Mouse (Mus musculus) forebrain, embryonic 15.5 days (tissue): ENCODE data around the gene Mamdc2. TPM values are rescaled to one million over a fixed set of nuclear protein-coding genes. Genes with fewer than 3 reads are reported as not detected.

Experiments
- ATAC-seq: fragments of 200-750 bp; cut with Nextera tagmentation; replicated peaks from 2 replicates; pipeline ENCODE4 v1.8.0; 2017; ENCODE audit warnings: mild to moderate bottlenecking, moderate TSS enrichment, moderate library complexity
- H3K27ac ChIP-seq: fragments of 300-500 bp; sonication (generic); replicated peaks from 2 replicates; pipeline ENCODE4 v1.5.1; 2015; ENCODE audit warnings: mild to moderate bottlenecking, inconsistent platforms
- H3K27me3 ChIP-seq: fragments of 300-500 bp; sonication (generic); 2 replicates; pipeline ENCODE4 v1.6.1; 2015; ENCODE audit warnings: inconsistent platforms
- H3K36me3 ChIP-seq: fragments of 300-500 bp; sonication (generic); 2 replicates; pipeline ENCODE4 v1.6.1; 2015; ENCODE audit warnings: mild to moderate bottlenecking, inconsistent platforms
- H3K4me1 ChIP-seq: fragments of 300-500 bp; sonication (generic); 2 replicates; pipeline ENCODE4 v1.6.1; 2015; ENCODE audit warnings: inconsistent platforms
- H3K4me2 ChIP-seq: fragments of 300-500 bp; sonication (generic); replicated peaks from 2 replicates; pipeline ENCODE4 v1.6.1; 2015; ENCODE audit warnings: mild to moderate bottlenecking, inconsistent platforms
- H3K4me3 ChIP-seq: fragments of 300-500 bp; sonication (generic); 2 replicates; pipeline ENCODE4 v1.5.1; 2015; ENCODE audit warnings: mild to moderate bottlenecking, inconsistent platforms
- H3K9ac ChIP-seq: fragments of 300-500 bp; sonication (generic); replicated peaks from 2 replicates; pipeline ENCODE4 v1.6.1; 2015; ENCODE audit warnings: mild to moderate bottlenecking, inconsistent platforms
- H3K9me3 ChIP-seq: fragments of 300-500 bp; sonication (generic); 2 replicates; pipeline ENCODE4 v1.6.1; 2016; ENCODE audit warnings: inconsistent platforms
- WGBS: fragments of 180-500 bp; shearing (Covaris S2); methylation state at CpG from one replicate; pipeline ENCODE4 v1.1.7; 2015; ENCODE audit warnings: mixed read lengths; 5-methylcytosine and 5-hydroxymethylcytosine counted together
- polyA plus RNA-seq: library from polyadenylated mRNA; unstranded; fragments of >200 nt; fragmentation: Nextera tagmentation; extraction: Ambion mirVana; gene quantifications from 2 replicates; pipeline ENCODE4 v1.2.1, GENCODE M21; 2015

The Mamdc2 gene
- polyA plus RNA-seq, 1 experiment from 2014 or later: 1.2 TPM

- WGBS: 91% methylated on average over 4 of the region's 4 CpGs
- Histone ChIP-seq H3K36me3 (no peaks in the 10 kb centered on the region), H3K4me1 (no peaks in the 10 kb centered on the region), H3K27me3 (no peaks in the 10 kb centered on the region), H3K9me3 (no peaks in the 10 kb centered on the region), H3K4me3 (no peak overlapping the region), H3K27ac (no peak overlapping the region), H3K4me2 (no peak overlapping the region), H3K9ac (no peak overlapping the region)
- ATAC-seq: no peak
These were observed 37.9 kb downstream of the Mamdc2 start for GRCm38 (mm10) chr19:23410328-23410727.

- H3K4me3 ChIP-seq: no peak overlapping the region
- ATAC-seq: peak; percentile 90
- no peaks in the 10 kb centered on the region for H3K36me3 ChIP-seq
- no peak overlapping the region for H3K27ac ChIP-seq
- no peak overlapping the region for H3K4me2 ChIP-seq
- H3K9me3 ChIP-seq: no peaks in the 10 kb centered on the region
- no peaks in the 10 kb centered on the region for H3K27me3 ChIP-seq
- WGBS: 33% methylated on average over 12 of the region's 12 CpGs
- H3K9ac ChIP-seq: no peak overlapping the region
- peaks cover 8% of the 10 kb centered on the region for H3K4me1 ChIP-seq
These were observed 46.6 kb downstream of the Mamdc2 start for GRCm38 (mm10) chr19:23401469-23402135.

GRCm38 (mm10) chr19:23400485-23400884 is 47.8 kb downstream of the Mamdc2 start:
- 61% methylated on average over 5 of the region's 5 CpGs for WGBS

GRCm38 (mm10) chr19:23395956-23396355 is 52.3 kb downstream of the Mamdc2 start:
- H3K4me3 ChIP-seq: no peak overlapping the region
- H3K9ac ChIP-seq: no peak overlapping the region
- 58% methylated on average over 2 of the region's 2 CpGs for WGBS
- H3K4me2 ChIP-seq: no peak overlapping the region
- no peak overlapping the region for H3K27ac ChIP-seq
- no peaks in the 10 kb centered on the region for H3K27me3 ChIP-seq
- no peaks in the 10 kb centered on the region for H3K9me3 ChIP-seq
- no peaks in the 10 kb centered on the region for H3K4me1 ChIP-seq
- H3K36me3 ChIP-seq: no peaks in the 10 kb centered on the region
- no peak for ATAC-seq

More at GRCm38 (mm10) chr19:23400485-23400884, 47.8 kb downstream of the Mamdc2 start:
- H3K9ac ChIP-seq: no peak overlapping the region
- no peaks in the 10 kb centered on the region for H3K27me3 ChIP-seq
- ATAC-seq: no peak
- H3K4me3 ChIP-seq: no peak overlapping the region
- H3K27ac ChIP-seq: no peak overlapping the region
- H3K4me1 ChIP-seq: peaks cover 8% of the 10 kb centered on the region
- no peaks in the 10 kb centered on the region for H3K9me3 ChIP-seq
- no peak overlapping the region for H3K4me2 ChIP-seq
- H3K36me3 ChIP-seq: no peaks in the 10 kb centered on the region

GRCm38 (mm10) chr19:23394597-23394996 is 53.6 kb downstream of the Mamdc2 start:
- Histone ChIP-seq H3K4me2 (no peak overlapping the region), H3K9me3 (no peaks in the 10 kb centered on the region), H3K4me3 (no peak overlapping the region), H3K27me3 (no peaks in the 10 kb centered on the region), H3K4me1 (no peaks in the 10 kb centered on the region), H3K27ac (no peak overlapping the region), H3K36me3 (no peaks in the 10 kb centered on the region), H3K9ac (no peak overlapping the region)
- ATAC-seq: no peak
- 63% methylated on average over 1 of the region's 1 CpGs for WGBS

GRCm38 (mm10) chr19:23388862-23389272 is 59.4 kb downstream of the Mamdc2 start:
- Histone ChIP-seq H3K4me3 (no peak overlapping the region), H3K36me3 (no peaks in the 10 kb centered on the region), H3K9ac (no peak overlapping the region), H3K4me2 (no peak overlapping the region), H3K27me3 (no peaks in the 10 kb centered on the region), H3K27ac (peak overlapping the region; percentile 52; the same call in 1 of the 2 replicates), H3K9me3 (no peaks in the 10 kb centered on the region), H3K4me1 (peaks cover 5% of the 10 kb centered on the region)
- 19% methylated on average over 4 of the region's 4 CpGs for WGBS
- ATAC-seq: peak; percentile 91

- H3K36me3 ChIP-seq: no peaks in the 10 kb centered on the region
- H3K9ac ChIP-seq: no peak overlapping the region
- H3K4me1 ChIP-seq: peaks cover 5% of the 10 kb centered on the region
- H3K4me2 ChIP-seq: no peak overlapping the region
- 49% methylated on average over 7 of the region's 7 CpGs for WGBS
- no peaks in the 10 kb centered on the region for H3K27me3 ChIP-seq
- H3K4me3 ChIP-seq: no peak overlapping the region
- H3K9me3 ChIP-seq: no peaks in the 10 kb centered on the region
- no peak; the same call in 1 of the 2 replicates for ATAC-seq
- H3K27ac ChIP-seq: peak overlapping the region; percentile 52; the same call in 1 of the 2 replicates
These were observed 60.0 kb downstream of the Mamdc2 start for GRCm38 (mm10) chr19:23388083-23388861.

GRCm38 (mm10) chr19:23382396-23382795 is 65.8 kb downstream of the Mamdc2 start:
- Histone ChIP-seq H3K36me3 (no peaks in the 10 kb centered on the region), H3K9me3 (no peaks in the 10 kb centered on the region), H3K9ac (no peak overlapping the region), H3K4me1 (no peaks in the 10 kb centered on the region), H3K4me2 (no peak overlapping the region), H3K4me3 (no peak overlapping the region), H3K27me3 (no peaks in the 10 kb centered on the region), H3K27ac (no peak overlapping the region)
- 87% methylated on average over 2 of the region's 2 CpGs for WGBS
- ATAC-seq: no peak

GRCm38 (mm10) chr19:23380968-23381367 is 67.3 kb downstream of the Mamdc2 start:
- Histone ChIP-seq H3K9me3 (no peaks in the 10 kb centered on the region), H3K27me3 (no peaks in the 10 kb centered on the region), H3K36me3 (no peaks in the 10 kb centered on the region), H3K27ac (no peak overlapping the region), H3K4me3 (no peak overlapping the region), H3K9ac (no peak overlapping the region), H3K4me2 (no peak overlapping the region), H3K4me1 (peaks cover 3% of the 10 kb centered on the region; the same call in 1 of the 2 replicates)
- 92% methylated on average over 4 of the region's 4 CpGs for WGBS
- ATAC-seq: no peak

- Histone ChIP-seq H3K27ac (no peak overlapping the region), H3K4me1 (peaks cover 6% of the 10 kb centered on the region; the same call in 1 of the 2 replicates), H3K4me3 (no peak overlapping the region), H3K9ac (no peak overlapping the region), H3K27me3 (no peaks in the 10 kb centered on the region), H3K4me2 (no peak overlapping the region), H3K36me3 (no peaks in the 10 kb centered on the region), H3K9me3 (no peaks in the 10 kb centered on the region)
- WGBS: 83% methylated on average over 8 of the region's 8 CpGs
- ATAC-seq: no peak
These were observed 68.3 kb downstream of the Mamdc2 start for GRCm38 (mm10) chr19:23379752-23380504.

- no peak overlapping the region for H3K4me2 ChIP-seq
- H3K4me3 ChIP-seq: no peak overlapping the region
- no peaks in the 10 kb centered on the region for H3K36me3 ChIP-seq
- no peaks in the 10 kb centered on the region for H3K27me3 ChIP-seq
- H3K27ac ChIP-seq: no peak overlapping the region
- no peak for ATAC-seq
- H3K4me1 ChIP-seq: peaks cover 6% of the 10 kb centered on the region; the same call in 1 of the 2 replicates
- no peak overlapping the region for H3K9ac ChIP-seq
- whole genome bisulfite sequencing: 48% methylated on average over 11 of the region's 11 CpGs
- no peaks in the 10 kb centered on the region for H3K9me3 ChIP-seq
These were observed 71.6 kb downstream of the Mamdc2 start for GRCm38 (mm10) chr19:23376536-23377201.
